Mouse (Mus musculus): ENCODE measurements at regions not wholly inside any gene's neighbourhood (a gene's known extent, or its start where the extent isn't known, plus 50 kb on each side); places are given as distances from the start of the nearest gene placed in this dataset.
"Not testable (repeated sequence)": the region's sequence is repeated elsewhere in the genome, so short reads cannot be mapped to it uniquely, and the experiment has no call there.

DNA sequence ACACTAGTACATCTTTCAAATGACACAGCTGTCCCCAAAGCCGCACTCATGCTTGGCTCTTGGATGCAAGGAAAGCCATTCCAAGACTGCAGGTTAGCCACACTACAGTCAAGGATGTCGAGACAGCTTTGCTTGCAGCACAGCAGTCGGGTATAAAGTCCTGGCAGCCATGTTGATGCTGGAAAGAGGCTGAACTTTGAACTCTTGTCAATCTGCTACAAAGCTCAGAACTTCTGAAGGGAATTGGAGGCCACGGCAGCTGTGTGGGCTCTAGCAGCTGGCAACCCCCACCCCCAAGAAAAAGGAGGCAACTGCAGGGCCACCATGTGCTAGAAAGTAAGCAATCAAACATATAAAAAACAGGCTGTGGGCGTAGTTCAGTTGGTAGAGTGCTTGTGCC is 90.0 kb upstream of the Zcchc2 start:
- no peak for DNase-seq (ENCODE audit: low spot score)

DNA sequence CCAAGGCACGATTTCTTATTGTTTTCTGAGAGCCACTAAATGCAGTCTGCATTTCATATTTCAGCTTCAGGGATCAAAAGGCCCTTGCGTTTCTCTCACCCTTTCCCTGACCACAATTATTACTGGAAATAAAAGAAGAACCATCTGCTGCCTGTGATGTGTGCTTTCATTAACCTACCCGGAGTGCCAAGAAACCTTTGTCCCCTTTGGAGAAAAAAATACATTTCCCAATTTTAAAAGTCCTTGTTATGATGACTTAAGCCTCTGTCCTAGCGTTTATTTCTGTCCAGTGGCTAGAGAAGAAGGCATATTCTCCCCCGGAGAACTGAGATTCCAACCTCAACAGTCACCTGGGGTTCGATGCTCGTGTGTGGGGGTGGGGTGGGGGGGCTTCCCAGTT is 89.3 kb upstream of the Zcchc2 start:
- no peak for DNase-seq (ENCODE audit: low spot score)

DNA sequence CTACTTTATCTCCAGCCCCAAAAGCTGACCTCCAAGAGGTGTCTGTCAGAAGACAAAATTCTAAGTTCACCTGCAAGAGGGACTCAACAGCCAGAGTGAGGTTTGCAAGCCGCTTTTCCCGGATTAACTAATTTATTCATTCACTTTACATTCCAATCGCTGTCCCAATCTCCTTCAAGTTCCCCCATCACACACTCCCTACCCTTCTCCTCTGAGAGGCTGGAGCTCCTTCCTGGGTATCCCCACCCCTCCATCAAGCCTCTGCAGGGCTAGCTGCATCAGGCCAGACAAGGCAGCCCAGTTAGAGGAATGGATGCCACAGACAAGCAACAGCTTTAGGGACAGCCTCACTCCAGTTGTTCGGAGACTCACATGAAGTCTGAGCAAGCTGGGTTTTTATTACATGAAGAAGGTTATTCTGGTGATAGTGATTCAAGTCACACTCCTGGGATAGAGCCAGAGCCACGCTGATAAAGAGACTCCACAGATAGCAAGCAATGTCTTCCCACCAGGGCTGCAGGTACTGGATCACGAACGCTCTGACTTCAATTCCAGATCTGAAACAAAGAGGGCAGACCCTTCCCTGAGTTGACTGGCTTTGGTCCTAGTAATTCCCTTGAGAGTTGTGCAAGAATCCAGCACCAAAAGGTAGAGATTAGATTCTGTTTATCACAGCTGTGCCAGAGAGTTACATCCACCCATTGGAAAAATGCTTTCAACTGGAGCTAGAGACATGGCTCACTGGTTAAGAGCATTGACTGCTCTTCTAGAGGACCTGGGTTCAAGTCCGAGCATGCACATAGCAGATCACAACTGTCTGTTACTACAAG is 86.7 kb upstream of the Zcchc2 start:
- no peak for DNase-seq (ENCODE audit: low spot score)

DNA sequence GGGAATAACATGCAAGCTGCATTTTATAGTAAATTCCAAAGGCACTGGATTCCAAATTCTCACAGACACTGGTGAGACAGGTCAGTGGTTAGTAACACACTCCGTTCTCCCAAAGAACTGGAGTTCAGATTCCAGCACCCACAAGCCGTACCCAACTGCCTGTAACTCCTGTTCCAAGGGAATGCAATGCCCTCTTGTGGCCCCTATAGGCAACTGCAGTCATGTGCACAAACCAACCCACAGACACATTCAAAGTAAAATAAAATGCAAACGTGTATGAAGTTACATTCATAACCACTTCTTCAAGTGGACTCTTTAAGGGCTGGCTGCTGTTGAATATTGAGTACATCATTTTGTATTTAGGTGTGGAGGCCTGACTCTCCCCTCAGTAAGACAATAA is 85.5 kb upstream of the Zcchc2 start:
- no peak for DNase-seq (ENCODE audit: low spot score)

DNA sequence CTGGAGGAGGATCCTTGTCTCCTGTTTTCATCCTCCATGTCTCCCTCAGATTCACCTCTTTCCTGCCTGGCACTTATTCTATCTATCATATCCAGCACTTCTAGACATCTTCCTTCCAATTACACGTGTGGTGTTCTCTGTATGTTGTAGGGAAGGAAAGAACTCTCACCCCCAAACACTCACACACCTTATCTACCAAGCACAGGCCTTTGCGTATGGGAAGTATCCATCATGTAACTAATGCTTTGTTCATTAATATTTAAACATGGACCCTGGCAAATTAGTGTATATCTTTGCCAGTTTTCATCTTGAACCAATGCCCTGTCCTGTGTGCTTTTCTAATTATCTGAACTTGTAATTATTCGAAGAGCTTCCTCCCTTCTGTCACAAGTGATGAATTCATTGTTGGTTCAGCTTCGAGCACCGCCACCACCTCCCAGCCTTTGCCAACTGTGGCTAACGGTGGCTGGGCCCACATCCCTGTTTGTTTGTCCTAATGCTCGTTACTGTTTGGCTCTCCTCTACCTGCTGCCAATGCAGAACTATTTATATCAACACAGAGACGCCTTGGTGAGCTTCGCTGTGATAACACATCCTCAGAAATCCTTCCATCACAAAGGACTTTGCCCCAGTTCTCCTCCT is 84.3 kb upstream of the Zcchc2 start:
- no peak for DNase-seq (ENCODE audit: low spot score)

DNA sequence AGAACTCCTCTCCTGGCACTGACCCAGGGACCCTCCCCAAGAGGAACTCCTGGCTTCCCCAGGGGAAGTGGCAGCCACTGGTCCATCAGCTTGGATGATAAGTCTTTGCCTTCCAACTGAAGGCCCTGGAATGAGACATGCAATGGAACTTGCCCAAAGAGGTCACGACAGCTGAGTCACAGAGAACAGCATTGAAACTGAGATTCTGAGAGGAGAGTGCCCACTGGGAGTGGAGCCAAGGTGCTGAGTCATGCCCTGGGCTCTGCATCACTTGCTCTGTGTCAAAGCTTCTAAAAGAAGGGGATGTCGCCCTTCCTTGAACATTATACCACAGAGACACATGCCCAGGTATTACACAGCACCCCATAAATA is 83.8 kb upstream of the Zcchc2 start:
- DNase-seq (ENCODE audit: low spot score), result peak; percentile 65

DNA sequence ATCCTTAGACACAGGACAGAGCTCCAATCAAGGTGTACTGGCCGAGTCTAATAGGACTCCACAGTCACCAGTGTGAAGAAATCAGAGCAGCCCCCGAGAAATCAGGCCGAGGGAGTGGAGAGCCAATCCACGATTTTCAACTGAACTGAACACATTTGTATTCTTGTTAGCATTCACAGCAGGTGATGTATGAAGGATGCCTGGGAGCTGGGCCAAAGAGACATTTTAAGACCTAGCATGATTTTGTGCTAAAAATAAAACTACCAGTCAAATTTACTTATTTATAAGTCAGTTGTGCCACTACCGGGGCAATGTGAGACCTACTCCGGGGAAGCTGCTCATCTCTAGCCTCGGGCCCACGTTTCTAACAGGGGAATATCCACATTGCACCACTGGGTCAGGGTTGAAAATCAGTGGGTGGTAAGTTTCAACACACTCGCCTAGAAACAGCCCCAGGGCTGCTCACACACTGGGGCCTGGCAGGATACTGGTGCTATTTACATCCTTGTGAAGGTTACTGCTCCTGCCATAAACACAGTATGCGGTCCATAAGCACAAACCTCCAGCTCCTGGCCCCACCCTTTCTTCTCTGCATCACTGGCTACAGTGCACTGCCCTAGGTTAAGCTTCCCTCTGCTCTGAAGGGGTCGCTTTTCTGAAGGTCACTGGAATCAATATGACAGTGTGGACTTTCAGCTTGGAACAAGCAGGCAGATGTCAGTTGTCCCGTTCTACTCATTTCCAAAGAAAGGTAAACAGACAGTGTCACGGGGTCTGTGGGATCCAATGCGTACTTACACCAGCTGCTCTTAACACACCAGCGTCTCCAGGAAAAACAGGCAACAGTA is 82.0 kb upstream of the Zcchc2 start:
- DNase-seq (ENCODE audit: low spot score), result no peak

DNA sequence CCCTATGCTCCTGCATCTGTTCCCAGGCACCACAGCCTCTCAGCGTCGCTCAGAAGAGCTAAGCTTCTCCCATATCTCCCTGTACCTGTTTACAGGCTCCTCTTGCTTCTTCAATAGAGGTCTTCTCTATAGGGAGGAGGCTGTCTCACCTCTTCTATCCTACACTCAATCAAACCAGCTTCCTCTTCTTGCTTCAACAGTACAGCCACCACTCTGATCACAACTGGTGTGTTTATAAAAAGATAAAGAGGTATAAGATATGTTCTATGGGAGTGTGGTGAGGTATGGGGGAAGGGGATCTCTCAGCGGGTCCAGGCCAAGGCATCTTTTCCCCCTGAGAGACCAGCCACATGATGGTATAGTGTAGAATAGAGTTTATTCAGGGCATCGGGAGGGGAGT is 81.1 kb upstream of the Zcchc2 start:
- no peak for DNase-seq (ENCODE audit: low spot score)

DNA sequence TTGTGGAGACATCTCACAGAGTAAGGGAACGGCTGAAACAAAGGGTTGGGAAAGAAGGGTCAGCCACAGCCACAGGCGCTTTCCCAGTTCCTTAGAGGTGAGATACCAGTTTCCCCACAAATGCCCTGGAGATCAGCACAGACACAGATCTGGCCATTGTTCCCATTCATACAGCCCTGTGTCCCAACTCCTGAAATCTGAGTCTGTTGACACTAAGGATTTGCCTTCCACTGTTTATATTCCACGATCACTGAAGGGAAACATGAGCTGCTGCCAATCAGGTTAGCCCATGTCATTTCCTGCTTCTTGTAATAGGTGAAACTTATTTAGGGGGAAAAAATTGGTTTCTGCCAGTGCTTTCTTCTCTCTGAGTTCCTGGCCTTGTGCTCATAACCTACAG is 78.5 kb upstream of the Zcchc2 start:
- DNase-seq (ENCODE audit: low spot score), result no peak

DNA sequence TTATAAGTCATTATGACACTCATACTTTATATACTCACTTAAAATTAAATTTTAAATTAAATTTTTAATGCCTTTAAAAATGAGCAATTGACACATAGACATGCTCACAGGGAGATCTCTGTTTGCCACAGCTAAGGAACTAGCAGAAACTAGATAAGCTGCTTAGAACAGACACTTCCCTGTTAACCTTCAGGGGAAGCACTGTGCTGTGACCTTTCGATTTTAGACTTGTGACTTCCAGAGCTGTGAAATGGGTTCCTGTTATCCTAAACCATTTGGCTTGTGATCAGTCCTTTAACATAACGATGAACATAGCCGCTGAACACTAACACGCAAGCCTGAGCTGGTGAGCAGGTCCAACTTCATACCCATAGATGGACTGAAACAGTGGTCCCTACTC is 68.4 kb upstream of the Zcchc2 start:
- no peak for DNase-seq (ENCODE audit: low spot score)

DNA sequence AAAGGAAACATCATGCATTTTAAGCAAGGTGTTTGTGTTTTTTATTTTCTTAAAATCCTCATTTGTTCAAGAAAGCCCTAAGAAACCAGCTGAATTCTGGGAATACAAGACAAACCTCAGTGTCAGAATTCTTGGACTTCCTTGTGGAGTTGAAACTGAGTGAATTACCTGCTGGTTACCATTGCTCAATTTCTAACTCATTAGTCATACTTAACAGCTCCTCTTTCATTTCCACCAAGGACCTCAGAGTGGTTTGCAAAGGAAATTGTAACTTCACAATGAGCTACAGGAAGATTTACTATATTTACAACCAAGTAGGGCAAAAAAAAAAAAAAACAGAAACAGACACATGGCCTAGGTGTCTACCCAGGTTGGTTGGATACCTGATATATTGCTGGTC is 67.6 kb upstream of the Zcchc2 start:
- DNase-seq (ENCODE audit: low spot score), result no peak

DNA sequence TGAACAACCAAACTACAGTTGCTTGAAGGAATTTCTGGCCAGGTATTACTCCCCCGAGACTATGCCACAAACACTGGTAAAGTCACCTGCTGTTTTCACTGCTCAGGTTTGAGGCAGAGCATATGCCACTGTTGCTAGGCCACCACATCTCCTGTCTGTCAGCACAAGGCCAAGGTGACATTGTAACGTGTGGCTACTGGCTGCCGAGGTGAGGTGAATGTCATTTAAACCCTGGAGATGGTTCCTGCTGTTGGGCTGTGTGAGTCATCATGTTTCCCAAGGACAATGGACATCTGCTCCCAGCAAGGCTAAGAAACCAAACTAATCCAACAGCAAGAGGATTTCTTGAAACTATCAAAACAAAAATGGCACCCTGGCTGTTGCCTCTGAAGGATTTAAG is 67.2 kb upstream of the Zcchc2 start:
- DNase-seq (ENCODE audit: low spot score), result no peak

DNA sequence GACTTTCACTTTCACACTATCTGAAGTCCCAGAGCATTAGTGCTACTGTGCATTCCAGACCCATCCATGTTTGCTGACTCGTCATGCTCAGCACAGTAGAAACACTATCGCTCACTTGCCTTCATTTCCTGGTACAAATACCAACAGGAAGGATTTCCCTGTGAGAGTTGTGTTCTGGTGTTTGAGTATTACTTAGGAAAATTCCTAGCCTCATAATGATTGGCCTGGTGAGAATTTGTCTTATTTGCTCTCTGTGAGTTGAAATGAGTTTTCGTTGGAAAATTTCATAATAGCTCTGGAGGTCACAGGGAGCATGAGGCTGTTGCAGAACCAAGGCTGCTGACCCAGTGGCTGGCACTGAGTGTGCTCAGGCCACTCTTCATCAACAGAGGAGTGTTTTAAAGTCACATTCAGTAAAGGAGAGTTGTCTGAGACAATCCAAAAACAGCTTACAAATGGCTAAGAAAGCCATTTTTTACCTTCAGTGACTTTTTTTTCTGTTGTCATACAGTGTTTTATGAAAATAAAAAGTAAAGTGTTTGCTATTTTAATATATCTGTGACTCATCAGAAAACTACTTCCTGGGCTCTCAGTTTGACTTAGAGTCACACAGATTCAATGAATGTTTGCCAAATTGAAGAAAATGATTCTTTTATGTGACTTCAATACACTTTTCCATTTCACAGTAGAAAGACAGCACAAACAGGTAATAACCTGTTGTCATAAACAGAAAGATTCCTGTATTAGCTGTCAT is 64.4 kb upstream of the Zcchc2 start:
- DNase-seq (ENCODE audit: low spot score), result no peak

DNA sequence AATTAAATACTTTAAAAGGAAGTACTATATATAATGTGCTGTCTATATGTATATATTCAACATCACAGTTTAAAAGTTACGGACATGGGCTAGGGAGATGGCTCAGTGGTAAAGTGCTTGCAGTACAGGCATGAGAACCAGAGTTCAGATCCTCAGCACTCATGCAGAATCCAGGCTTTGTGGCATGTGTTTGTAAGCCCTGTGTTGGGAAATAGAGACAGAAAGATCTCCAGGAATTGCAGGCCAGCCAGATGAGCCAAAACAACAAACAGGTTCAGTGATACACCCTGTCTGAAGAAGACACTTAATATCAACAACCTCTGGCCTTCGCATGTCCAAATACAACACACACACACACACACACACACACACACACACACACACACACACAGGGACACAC is 63.3 kb upstream of the Zcchc2 start:
- no peak for DNase-seq (ENCODE audit: low spot score)

DNA sequence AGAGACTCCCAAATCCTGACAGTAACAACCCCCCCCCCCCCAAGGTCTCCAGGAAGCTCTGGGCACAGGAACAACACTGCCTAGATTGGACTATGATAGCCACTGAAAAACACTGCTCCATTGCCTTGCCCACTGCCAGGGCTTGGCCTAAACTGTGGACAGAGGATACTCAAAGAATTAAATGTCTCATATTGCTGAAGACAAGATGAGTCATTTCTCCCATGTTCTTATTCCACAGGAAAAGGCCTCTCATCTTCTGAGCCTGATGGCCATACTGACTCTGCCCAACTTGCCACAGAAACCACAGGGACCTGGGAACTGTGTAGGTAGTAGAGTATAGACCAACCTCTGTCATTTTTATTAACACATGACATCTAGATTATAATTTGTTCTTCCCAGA is 59.4 kb upstream of the Zcchc2 start:
- no peak for DNase-seq (ENCODE audit: low spot score)

DNA sequence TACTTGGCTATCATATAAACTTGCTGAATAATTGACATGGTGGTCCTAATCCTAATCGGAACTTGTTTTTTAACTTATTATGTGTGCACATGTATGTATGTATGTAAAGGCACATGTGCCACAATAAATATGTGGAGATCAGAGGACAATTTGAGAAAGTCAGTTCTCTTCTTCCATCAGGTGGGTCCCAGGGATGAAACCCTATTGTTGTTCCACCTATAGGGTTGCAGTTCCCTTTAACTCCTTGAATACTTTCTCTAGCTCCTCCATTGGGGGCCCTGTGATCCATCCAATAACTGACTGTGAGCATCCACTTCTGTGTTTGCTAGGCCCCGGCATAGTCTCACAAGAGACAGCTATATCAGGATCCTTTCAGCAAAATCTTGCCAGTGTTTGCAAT is 56.0 kb upstream of the Zcchc2 start:
- not testable (repeated sequence) for DNase-seq (ENCODE audit: low spot score)
